Comparison of ENCODE assay signal across 8 mouse cellular contexts in genomic region chr17:46890116-46890815, GRCm38 (mm10). TPM values are rescaled to one million over a fixed set of nuclear protein-coding genes. Genes with fewer than 3 reads are reported as not detected.
DNase-seq lines count a peak whose midpoint lies in the region; ATAC-seq and TF ChIP-seq lines count a peak whose summit lies in the region.

TSS of gene Tbcc (plus strand) at chr17:46890684.

- no peak for TF ChIP-seq CTCF in E14TG2a.4 (conservative IDR thresholded peaks at IDR 0.05; ENCODE audit: low read length)
- no peak for TF ChIP-seq CTCF in heart, postnatal 0 days (IDR thresholded peaks at IDR 0.05; ENCODE audit: low read depth)
- no peak for TF ChIP-seq CTCF in testis, adult 2 months (IDR thresholded peaks at IDR 0.05; ENCODE audit: control insufficient read depth, insufficient read depth, insufficient replicate concordance, low read depth, low read length)

- under 1% methylated on average over 40 of the region's 40 CpGs for WGBS in forebrain, embryonic 12.5 days
- WGBS in heart, postnatal 0 days, result under 1% methylated on average over 40 of the region's 40 CpGs
- WGBS in liver, embryonic 16.5 days (ENCODE audit: insufficient replicate concordance), result under 1% methylated on average over 40 of the region's 40 CpGs
- under 1% methylated on average over 40 of the region's 40 CpGs for WGBS in neural tube, embryonic 13.5 days

- no peaks in the 10 kb centered on the region for H3K9me3 ChIP-seq in E14TG2a.4 (ENCODE audit: low read length)
- no peaks in the 10 kb centered on the region for H3K9me3 ChIP-seq in forebrain, embryonic 12.5 days
- no peaks in the 10 kb centered on the region for H3K9me3 ChIP-seq in heart, postnatal 0 days (replicated peaks; ENCODE audit: control insufficient read depth, low read length)
- no peaks in the 10 kb centered on the region for H3K9me3 ChIP-seq in liver, embryonic 16.5 days (replicated peaks; ENCODE audit: control insufficient read depth, low read length)
- H3K9me3 ChIP-seq in neural tube, embryonic 13.5 days, result no peaks in the 10 kb centered on the region

- H3K4me1 ChIP-seq in E14TG2a.4 (replicated peaks; ENCODE audit: low read depth, low read length), result peaks cover 75% of the 10 kb centered on the region
- H3K4me1 ChIP-seq in forebrain, embryonic 12.5 days, result peaks cover 41% of the 10 kb centered on the region
- peaks cover 21% of the 10 kb centered on the region for H3K4me1 ChIP-seq in heart, postnatal 0 days (ENCODE audit: control insufficient read depth, insufficient read depth)
- peaks cover 45% of the 10 kb centered on the region for H3K4me1 ChIP-seq in liver, embryonic 16.5 days (ENCODE audit: control insufficient read depth, low read depth, low read length)
- H3K4me1 ChIP-seq in neural tube, embryonic 13.5 days (replicated peaks), result peaks cover 37% of the 10 kb centered on the region
- H3K4me1 ChIP-seq in testis, adult 2 months (ENCODE audit: control insufficient read depth, insufficient read depth, low read length), result peaks cover 17% of the 10 kb centered on the region

- H3K36me3 ChIP-seq in E14TG2a.4 (ENCODE audit: insufficient read depth, low read length), result peaks cover 30% of the 10 kb centered on the region
- H3K36me3 ChIP-seq in forebrain, embryonic 12.5 days (replicated peaks), result peaks cover 6% of the 10 kb centered on the region; the same call in 1 of the 2 replicates
- no peaks in the 10 kb centered on the region for H3K36me3 ChIP-seq in heart, postnatal 0 days (replicated peaks; ENCODE audit: control insufficient read depth, insufficient read depth, low read length)
- no peaks in the 10 kb centered on the region for H3K36me3 ChIP-seq in liver, embryonic 16.5 days (ENCODE audit: control insufficient read depth, insufficient read depth)
- H3K36me3 ChIP-seq in neural tube, embryonic 13.5 days, result 0 out of 2 replicates have a peak, but pooled peaks cover 9% of the 10 kb centered on the region
- peaks cover 1% of the 10 kb centered on the region; the same call in 1 of the 2 replicates for H3K36me3 ChIP-seq in testis, adult 2 months (ENCODE audit: control insufficient read depth, insufficient read depth, low read length)

- peak; percentile 99 for TF ChIP-seq POLR2A in testis, adult 2 months (IDR thresholded peaks at IDR 0.05; ENCODE audit: control insufficient read depth, low read depth, low read length)

- H3K9ac ChIP-seq in forebrain, embryonic 12.5 days, result peak within 1 kb of the TSS; percentile 87
- peak within 1 kb of the TSS; percentile 81 for H3K9ac ChIP-seq in heart, postnatal 0 days (replicated peaks; ENCODE audit: low read depth, low read length)
- H3K9ac ChIP-seq in liver, embryonic 16.5 days (ENCODE audit: low read depth, low read length), result peak within 1 kb of the TSS; percentile 92
- peak within 1 kb of the TSS; percentile 97 for H3K9ac ChIP-seq in neural tube, embryonic 13.5 days

- no peaks in the 10 kb centered on the region for H3K27me3 ChIP-seq in E14TG2a.4 (ENCODE audit: insufficient read depth, low read length)
- no peaks in the 10 kb centered on the region for H3K27me3 ChIP-seq in forebrain, embryonic 12.5 days
- H3K27me3 ChIP-seq in heart, postnatal 0 days (ENCODE audit: control insufficient read depth, insufficient read depth, low read length), result no peaks in the 10 kb centered on the region
- no peaks in the 10 kb centered on the region for H3K27me3 ChIP-seq in liver, embryonic 16.5 days (ENCODE audit: control insufficient read depth, insufficient read depth, low read depth, low read length)
- no peaks in the 10 kb centered on the region for H3K27me3 ChIP-seq in neural tube, embryonic 13.5 days
- no peaks in the 10 kb centered on the region for H3K27me3 ChIP-seq in testis, adult 2 months (ENCODE audit: control insufficient read depth, insufficient read depth, low read length)

- H3K27ac ChIP-seq in forebrain, embryonic 12.5 days, result peak within 1 kb of the TSS; percentile 96
- H3K27ac ChIP-seq in heart, postnatal 0 days (ENCODE audit: low read depth), result peak within 1 kb of the TSS; percentile 91
- peak within 1 kb of the TSS; percentile 87 for H3K27ac ChIP-seq in liver, embryonic 16.5 days (ENCODE audit: low read length)
- H3K27ac ChIP-seq in neural tube, embryonic 13.5 days (replicated peaks), result peak within 1 kb of the TSS; percentile 99
- peak within 1 kb of the TSS; percentile 97 for H3K27ac ChIP-seq in testis, adult 2 months (ENCODE audit: control insufficient read depth, insufficient read depth, low read depth, low read length)

- peak within 1 kb of the TSS; percentile 98 for H3K4me2 ChIP-seq in forebrain, embryonic 12.5 days
- H3K4me2 ChIP-seq in heart, postnatal 0 days (ENCODE audit: low read depth, low read length), result peak within 1 kb of the TSS; percentile 89
- H3K4me2 ChIP-seq in liver, embryonic 16.5 days (ENCODE audit: low read depth, low read length), result peak within 1 kb of the TSS; percentile 99
- H3K4me2 ChIP-seq in neural tube, embryonic 13.5 days, result peak within 1 kb of the TSS; percentile 93

- TF ChIP-seq EP300 in heart, postnatal 0 days (IDR thresholded peaks at IDR 0.05; ENCODE audit: low read depth), result no peak

- DNase-seq in c-Kit-positive CD71-positive TER-119-positive erythroid progenitor cells, embryonic 14.5 days (ENCODE audit: low spot score), result peak; percentile 98
- peak; percentile 97 for DNase-seq in heart, postnatal 0 days (ENCODE audit: low spot score)
- peak; percentile 98 to 99 for DNase-seq in kidney, postnatal 4 days

- H3K4me3 ChIP-seq in E14TG2a.4 (replicated peaks; ENCODE audit: low read length), result peak within 1 kb of the TSS; percentile 93
- peak within 1 kb of the TSS; percentile 73 for H3K4me3 ChIP-seq in forebrain, embryonic 12.5 days (replicated peaks)
- peak within 1 kb of the TSS; percentile 66 for H3K4me3 ChIP-seq in heart, postnatal 0 days (ENCODE audit: low read depth, low read length)
- H3K4me3 ChIP-seq in liver, embryonic 16.5 days (ENCODE audit: low read depth, low read length), result peak within 1 kb of the TSS; percentile 87
- H3K4me3 ChIP-seq in neural tube, embryonic 13.5 days, result peak within 1 kb of the TSS; percentile 98
- H3K4me3 ChIP-seq in testis, adult 2 months (ENCODE audit: control insufficient read depth, low read depth, low read length), result peak within 1 kb of the TSS; percentile 97

- ATAC-seq in forebrain, embryonic 12.5 days (ENCODE audit: low FRiP score), result peak; percentile 95
- peak; percentile 92 for ATAC-seq in heart, postnatal 0 days (ENCODE audit: insufficient read depth, low read depth)
- ATAC-seq in liver, embryonic 16.5 days (ENCODE audit: low read depth), result peak; percentile 89
- ATAC-seq in neural tube, embryonic 13.5 days (ENCODE audit: low read depth), result peak; percentile 92

RNA-seq across cellular contexts. Expression of gene Tbcc, which starts in this region (rescaled TPM):
- polyA plus RNA-seq in forebrain, embryonic 12.5 days (2016; fragmentation: Nextera tagmentation; extraction: Ambion mirVana), result 63.2 and 67.3 TPM in 2 replicates
- 37.8 and 44.8 TPM in 2 replicates for total RNA-seq in heart, postnatal 0 days (2014; rRNA removed; ENCODE audit: low replicate concordance)
- polyA plus RNA-seq in heart, postnatal 0 days (2015; fragmentation: Nextera tagmentation; extraction: Ambion mirVana), result 43.6 and 43.7 TPM in 2 replicates
- polyA plus RNA-seq in liver, embryonic 16.5 days (2015; fragmentation: Nextera tagmentation; extraction: Ambion mirVana), result 15.5 and 16.3 TPM in 2 replicates
- 70.7 and 75.4 TPM in 2 replicates for polyA plus RNA-seq in neural tube, embryonic 13.5 days (2015; fragmentation: Nextera tagmentation; extraction: Ambion mirVana)
- 54.5 and 61.3 TPM in 2 replicates for polyA plus RNA-seq in testis, adult 2 months (2012; rRNA removed)

Comparison
In these comparisons a context has a peak if more than half of its experiments do, and no peak if none do; other contexts are left out.
1. Peak in every context shown above with its lines: DNase-seq, ATAC-seq, H3K4me3 ChIP-seq and H3K27ac ChIP-seq.